Mouse (Mus musculus) urinary bladder, postnatal 14 days (tissue): ENCODE data around the gene Btbd17.

ENCODE experiments used
- DNase-seq: peaks from one replicate; pipeline ENCODE4 v3.0.0; 2021; ENCODE audit warnings: low spot score

Btbd17 gene

DNA sequence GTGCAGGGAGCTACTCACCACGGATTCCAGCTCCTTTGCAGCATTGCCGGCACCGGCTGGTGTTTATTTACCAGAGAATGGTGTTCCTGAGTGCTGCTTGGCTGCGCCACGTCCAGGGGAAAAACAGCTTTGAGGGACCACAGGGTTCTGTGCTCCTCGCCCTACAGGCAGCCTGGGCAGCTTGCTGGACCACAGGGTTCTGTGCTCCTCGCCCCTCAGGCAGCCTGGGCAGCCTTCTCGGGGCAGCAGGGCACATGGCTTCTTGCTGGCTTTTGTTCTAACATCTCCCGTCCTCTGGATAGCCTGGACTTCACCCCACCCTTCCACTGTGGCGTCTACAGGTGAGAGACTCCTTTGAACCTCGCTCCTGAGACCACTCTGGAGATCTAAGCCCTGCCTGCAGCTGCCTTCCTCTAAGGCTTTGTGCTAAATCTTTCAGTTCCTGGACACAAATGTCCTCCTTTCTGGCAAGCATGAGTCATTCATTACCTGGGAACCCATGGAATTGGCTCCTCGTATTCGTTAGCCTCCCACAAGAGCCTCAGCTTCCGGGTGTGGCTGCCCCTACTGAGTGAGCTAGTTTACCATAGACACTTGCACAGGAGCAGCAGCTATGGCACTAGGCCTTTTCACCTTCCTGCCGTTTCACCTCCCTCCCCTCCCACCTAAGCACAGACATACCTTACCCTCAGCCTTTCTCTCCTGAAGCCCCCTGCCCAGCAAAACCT lies 7.0 kb upstream of the Btbd17 start:
- DNase-seq = no peak

DNA sequence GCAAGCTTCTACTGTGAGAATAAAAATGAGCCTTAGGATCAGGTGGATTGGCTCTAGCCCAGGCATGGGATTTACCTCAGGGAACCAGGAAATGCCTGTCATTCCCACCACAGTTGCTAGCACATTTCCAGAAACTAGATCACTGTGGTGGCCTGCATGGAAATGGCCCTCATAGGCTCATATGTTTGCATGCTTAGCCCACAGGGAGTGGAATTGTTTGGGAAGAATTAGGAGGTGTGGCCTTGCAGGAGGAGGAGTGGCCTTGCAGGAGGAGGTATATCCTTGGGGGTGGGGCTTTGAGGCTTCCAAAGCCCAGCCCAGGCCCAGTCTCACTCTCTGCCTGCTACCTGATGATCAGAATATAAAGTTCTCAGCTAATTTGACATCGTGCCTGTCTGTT lies 6.2 kb upstream of the Btbd17 start:
- DNase-seq = no peak

DNA sequence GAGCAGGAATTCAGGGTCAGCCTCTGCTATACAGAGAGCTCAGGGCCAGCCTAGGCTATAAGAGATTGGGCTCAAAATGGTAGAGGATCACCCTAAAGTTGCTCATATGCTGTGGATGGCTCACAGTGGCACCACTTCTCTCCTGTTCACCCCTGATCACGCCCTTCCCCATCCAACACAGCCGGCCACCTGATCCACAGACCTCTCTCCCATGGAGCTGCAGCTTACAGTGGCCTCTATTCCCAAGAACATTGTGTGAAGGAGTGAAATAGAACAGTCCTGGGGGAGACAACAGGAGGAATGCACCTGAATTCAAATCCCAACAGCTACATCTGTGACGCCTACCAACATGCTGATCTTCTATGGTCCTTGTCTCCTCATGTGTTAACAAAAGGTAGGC lies 2.9 kb upstream of the Btbd17 start, which contains the start of gene Gpr142:
Gene Gpr142 (plus strand): TSS at position 301 of the 400 bp plus-strand sequence.
- DNase-seq = no peak

DNA sequence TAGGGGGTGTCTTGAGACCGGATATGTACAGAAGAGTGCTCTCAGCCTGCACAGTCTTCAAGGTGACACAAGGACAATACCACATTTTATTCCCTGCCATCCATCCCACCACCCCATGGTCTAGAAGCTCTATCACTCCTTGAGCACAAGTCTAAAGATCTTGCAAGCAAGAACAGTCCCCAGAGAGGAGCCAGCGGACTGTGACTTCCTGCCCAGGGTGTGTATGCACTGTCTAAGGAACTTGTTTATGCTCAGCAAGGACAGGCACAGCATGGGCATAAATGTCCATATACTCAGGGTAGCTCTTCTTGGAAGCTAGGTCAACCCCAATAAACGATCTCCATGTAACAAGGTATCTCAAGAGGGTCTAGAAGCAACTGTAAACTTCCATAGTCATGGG lies 2.2 kb upstream of the Btbd17 start:
- DNase-seq = no peak

DNA sequence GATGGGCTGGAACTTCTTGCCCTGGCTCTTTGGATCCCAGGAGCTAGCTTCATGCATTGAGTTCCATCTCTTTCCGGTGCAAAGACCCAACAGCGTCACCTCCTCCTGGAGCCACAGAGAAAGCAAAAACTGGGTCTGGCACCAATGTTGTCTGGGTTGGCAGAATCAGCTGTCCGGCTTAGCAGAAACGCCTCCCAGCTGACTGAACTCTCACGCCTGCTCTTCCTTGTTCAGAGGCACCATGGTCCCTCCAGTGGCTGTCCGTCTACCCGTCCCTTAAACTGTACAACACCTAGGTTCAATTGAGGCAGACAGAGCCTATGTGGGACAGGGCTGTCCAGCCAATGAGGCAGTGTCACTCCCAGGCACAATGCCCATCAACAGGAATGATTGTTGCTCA lies 1.4 kb upstream of the Btbd17 start:
- no peak for DNase-seq

DNA sequence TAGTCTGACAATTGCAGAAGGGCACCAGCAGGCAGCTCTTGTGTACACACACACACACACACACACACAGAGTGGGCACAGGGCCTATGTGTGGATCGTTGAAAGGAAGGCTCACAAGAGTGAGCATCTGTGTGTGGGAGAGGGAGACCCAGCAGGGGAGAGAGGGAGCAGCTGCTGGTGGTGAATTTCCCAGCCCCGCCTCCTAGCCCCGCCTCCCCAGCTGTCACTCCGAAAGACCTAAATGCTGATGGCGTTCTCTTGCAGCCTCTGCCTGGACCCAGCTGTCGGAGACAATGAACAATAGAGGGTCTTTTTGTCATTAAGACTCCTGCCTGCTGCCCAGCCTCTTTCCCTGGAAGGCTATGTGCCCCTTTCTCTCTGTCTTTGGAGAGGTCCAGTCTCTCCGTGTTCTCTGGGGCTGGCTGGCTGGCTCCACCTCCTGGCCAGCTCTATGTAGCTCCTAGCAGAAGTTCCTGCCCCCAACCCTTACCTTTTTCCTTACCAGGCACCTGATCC lies 456 bp downstream of the Btbd17 start:
- peak; percentile 24 for DNase-seq

DNA sequence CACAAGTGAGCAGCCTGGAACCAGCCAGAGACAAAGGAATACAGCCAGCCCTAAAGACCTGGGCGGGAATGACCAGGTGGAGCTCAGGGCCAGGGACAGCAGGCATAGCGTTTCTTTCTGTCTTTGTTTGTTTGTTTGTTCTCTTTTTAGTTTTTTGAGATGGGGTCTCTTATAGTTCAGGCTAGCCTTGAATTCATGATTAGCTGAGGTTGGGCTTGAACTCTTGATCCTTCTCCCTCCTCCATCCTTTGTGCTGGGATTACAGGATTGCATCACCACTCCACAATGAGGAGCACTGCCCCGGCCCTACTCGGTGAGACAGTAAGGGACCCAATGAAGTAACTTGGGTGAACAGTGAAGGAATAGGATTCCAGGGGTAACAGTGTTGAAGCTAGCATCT lies 1.1 kb downstream of the Btbd17 start:
- DNase-seq = no peak

DNA sequence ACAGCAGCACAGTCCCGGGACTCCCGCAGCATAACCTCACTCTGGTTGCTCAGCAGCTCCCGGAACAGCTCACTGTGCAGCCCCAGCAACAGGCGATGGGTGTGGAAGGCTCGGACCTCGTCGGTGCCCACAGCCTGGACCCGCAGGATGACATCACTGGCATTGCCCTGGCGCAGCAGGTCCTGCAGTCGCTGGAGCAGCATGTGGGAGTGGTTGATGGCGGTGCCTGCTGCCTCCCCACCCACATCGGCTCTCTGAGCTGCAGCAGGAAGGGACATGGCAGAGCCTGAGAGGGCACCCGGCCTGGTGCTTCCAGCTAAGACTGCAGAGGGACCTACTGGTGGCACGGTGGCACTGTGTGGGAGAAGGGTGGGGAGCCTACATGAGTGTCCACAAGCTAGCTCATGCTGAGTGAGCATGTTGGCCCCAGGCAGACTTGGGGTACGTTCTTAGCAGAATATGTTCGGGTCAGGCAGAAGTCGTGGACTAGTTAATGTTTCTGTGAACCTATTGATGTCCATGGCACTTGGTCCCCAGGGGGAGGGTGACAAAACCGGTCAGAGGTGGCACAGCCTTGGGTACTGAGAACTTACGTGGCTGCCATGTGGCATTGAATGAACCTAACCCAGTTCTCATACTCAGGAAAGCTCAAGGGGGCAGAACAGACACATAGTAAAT lies 1.7 kb downstream of the Btbd17 start:
- DNase-seq = no peak

DNA sequence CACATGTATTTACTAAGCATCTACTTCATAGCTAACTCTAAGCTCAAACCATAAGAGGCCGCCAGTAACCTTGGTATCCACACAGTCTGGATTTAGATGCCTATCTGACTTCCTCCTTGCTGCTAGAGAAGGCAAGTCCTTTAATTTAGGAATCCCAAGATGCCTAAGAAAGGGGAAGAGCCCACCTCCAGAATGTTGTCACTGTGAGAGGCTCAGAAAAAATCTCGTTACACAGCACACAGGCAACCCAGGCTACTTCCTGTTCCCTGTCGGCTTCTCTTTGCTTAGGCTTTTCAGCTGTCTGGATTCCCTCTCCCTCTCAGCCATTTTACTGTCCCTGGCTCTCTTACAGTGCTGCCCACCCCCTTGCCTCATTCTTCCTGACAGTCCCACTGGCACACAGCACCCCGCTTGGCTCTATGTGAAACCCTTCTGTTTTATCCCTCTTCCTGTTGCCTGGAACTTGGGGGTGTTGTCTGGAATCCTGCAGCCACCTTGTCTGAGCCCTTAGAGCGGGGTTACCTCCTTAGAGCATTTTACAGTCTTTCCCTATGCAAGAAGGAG lies 2.7 kb downstream of the Btbd17 start:
- DNase-seq = no peak

DNA sequence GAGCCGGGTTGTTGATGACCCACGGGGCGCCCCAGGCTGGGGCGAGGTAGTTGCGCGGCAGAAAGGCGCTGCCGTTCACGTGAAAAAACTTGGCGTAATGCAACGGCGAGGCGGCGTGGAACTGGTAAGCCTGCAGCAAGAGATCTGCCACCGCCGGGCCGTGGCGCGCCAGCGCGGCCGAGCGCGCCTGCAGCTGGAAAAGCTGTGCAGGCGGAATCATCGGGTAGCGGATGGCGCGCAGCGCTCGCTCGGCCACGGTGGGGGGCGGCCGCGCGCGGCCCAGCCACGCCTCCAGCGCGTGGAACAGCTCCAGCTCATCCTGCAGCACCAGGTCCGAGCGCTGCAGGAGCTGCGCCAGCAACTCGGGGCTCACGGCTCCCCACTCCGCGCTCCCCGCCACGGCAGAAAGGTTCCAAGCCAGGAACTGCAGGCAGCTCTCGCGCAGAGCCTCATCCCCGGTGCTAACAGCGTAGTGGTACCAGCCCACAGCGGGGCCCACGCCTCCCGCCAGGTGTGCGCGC lies 3.8 kb downstream of the Btbd17 start:
- no peak for DNase-seq

DNA sequence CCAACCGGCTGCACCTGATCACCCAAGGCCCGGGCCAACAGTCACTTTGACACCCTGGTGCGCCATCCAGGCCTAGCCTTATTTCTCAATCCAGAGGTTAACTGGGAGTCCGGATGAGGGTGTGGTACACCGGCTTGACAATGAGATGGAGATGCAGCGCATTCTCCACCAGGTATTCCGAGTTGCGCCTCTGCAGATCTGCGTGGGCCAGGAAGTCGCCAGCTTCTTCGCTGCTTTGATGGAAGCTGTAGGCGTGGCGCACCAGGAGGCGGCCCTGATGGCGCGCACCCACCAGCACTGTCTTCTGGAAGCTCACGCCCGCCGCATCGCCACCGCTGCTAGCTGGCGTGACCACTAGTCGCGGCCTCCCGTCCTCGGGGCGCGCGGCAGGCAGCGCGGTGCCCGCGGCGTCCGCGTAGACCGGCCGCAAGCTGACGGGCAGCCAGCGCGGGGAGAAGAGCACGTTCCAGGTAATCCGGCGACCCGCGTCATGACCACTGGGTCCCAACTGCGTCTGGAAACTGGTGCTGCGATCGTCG lies 4.3 kb downstream of the Btbd17 start:
- DNase-seq = no peak

DNA sequence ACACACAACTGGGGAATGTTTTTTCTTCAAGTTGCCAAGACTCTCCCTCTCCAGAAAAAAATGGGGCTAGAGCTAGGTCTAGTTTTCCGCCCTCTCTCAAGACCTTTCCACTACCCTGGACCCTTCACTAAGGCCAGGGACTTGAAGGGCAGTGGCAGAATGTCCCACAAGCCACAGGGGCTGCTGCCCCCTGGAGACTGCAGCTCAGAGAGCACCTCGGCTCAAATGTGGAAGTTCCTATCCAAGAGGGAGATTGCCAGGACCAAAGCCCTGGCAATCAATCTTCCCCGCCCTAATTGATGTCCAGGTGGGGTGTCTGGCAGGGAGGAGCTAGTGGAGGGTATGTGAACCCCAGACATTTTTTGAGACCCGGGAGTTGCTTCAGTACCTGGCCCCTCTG lies 4.9 kb downstream of the Btbd17 start:
- DNase-seq = no peak

DNA sequence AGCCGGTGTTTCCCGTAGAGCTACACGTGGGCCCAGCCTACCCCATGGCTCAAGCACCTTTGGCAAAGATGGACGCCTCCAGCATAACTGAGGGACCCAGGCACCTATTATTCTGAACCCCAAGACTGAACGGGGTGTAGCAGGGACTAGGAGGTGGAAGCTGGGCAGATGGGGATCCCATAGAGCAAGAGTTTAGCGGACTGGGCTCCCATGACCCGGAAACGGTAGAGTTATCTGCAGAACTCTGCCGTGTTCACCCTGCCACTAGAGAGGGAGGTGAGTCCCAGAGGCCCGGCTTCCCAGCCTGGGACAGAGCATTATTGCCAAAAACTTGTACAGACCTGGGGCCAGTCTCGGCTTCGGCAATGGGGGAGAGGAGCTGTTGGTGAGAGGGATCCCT lies 5.6 kb downstream of the Btbd17 start:
- no peak for DNase-seq

DNA sequence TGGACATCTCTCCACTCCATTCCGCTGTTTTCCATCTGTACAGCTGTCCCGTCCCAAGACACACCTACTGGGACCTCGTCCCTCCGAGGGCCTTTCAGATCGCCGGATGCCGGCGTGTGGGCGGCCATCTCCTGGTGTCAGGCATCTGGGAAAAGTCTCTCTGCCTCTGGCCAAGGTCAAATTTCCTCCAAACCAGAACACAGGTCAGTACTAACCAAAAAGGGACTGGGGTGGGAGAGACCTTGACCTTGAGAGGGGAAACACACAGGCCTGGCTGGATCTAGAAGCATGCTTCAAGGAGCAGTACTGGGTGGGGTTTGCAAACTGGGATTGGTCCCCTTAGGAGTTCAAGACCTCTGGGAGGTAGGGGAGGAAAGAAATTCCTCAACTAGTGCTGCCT lies 6.0 kb downstream of the Btbd17 start:
- no peak for DNase-seq

DNA sequence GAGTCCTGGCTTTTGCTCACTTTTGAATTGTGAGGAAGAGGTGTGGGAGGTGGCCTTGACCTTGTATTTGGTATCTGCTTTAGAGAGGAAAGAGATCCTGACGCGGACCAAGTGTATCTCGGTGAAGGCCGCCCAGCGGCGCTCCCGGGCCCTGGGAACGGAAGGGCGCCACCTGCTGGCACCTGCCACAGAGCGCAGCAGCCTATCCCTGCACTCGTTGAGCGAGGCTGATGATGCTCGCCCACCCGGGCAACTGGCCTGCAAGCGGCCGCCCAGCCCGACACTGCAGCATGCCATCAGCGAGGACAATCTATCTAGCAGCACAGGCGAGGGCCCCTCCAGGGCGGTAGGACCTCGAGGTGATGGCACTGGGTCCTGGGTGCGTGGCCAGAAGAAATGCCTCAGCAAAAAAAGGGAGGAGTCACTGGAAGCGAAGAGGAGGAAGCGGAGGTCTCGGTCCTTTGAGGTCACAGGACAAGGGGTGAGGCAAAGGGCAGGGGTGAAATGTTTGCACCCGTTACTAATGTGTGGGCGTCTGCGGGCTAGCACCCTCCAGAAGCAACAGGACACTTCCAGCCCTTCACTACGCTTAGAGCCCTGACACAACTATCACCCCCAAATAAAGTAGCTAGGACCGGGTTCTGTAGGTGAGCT lies 6.6 kb downstream of the Btbd17 start:
- peak; percentile 80 for DNase-seq

DNA sequence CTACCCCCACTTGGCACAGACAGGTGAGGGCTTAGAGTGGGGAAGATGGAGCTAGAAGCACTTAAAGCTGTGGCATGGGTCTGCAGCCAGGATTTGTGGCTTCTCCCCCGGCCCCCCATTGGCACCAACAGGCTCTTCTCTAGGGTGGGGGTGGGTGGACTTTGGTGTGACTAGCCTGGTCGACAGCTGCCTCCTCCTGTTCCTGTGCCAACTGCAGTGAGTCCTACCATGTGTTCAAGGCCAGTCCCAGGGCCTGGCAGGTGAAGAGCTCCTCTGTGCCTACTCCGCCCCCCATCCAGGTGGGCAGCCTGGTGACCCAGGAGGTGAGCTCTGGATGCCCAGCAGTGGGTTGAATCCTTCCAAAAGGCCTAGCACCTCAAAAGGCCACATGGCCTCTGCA lies 8.1 kb downstream of the Btbd17 start:
- DNase-seq = no peak

DNA sequence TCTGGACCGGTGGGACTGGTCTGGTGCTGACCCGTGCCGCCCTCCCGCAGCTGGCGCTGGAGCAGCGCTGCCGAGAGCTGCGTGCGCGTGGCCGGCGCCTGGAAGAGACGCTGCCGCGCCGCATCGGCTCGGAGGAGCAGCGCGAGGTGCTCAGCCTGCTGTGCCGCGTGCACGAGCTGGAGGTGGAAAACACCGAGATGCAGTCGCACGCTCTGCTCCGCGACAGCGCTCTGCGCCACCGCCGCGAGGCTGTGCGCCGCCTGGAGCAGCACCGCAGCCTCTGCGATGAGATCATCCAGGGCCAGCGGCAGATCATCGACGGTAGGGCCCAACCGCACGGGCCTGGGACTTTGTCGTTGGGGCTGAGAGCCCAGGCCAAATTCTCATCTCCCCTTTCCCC lies 9.4 kb downstream of the Btbd17 start:
- DNase-seq = no peak

DNA sequence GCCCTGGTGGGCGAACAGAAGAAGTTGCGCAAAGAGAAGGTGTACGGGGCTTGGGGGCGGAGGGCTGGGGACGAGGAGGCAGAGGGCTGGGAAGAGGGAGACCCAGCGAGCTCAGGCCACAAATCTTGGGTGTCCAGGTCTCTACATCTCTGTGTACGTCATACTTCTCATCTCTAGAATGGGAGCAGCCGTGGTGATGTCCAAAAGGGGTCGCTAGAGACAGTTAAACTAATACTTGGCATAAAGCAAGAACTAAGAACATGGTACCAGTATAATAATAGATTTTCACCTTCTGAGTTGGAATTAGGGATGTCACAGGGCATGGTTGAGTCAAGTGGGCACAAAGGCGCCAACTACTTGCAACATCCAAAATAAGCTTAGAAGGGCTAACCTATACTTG lies 9.9 kb downstream of the Btbd17 start:
- DNase-seq = no peak

DNA sequence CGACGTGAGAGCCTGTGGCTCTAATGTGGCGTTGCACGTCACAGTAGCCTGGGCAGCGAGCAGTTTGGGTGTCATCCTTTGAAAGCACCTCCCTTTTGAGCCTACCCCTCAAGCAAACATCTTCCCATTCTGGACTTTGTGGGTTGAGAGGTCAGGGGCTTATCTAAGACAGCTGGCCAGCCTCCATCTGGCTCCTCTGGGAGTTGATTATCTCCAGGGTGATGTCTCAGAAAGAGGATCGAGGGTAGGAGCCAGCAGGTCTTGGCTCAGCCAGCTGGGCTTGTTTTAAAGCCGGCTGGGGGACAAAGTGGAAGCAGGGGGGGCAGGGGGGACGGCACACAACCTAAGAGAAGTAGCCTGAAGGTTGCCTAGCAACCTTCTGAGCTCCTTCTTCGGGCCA lies 15.7 kb downstream of the Btbd17 start:
- no peak for DNase-seq

DNA sequence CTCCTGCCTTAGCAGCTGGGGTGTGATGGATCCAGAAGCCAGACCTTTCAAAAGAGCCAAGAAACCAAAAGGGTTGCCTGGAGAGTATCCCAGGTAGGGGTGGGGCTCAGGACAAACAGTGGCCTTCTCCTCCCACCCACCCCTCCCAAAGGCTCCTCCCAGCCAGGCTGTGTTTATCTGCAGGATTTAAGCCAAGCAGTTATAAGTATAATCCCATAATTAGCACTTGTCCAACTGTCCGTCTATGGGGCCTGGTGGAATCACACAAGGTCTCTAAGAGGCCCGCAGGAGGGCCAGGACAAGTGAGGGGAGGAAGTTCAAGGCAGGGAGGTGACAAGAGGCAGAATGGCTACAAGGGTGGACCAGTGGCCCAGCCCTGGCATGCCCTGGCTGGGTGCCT lies 23.8 kb downstream of the Btbd17 start:
- no peak for DNase-seq

DNA sequence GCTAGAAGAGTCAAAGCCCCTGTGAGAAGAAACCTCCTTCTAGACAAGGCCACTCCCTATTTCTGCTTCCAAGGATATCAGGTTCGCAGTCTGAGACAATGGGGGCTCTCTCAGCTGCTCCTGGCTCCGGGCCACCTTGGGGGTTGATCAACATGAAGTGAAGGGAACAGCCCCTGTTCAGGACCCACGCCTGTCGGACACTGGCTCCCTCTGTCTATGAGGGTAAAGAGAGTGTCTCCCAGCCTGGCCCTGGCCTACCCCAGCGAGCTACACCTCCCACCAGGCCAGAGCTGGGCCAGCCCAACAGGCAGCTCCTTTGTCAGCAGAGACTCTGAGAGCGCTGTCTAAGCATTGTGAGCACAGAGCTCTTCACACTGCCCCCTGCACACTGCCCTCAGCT lies 25.8 kb downstream of the Btbd17 start:
- DNase-seq = no peak
